Mouse (Mus musculus): ENCODE measurements around the gene Gm21394.
"Not testable (repeated sequence)": the region's sequence is repeated elsewhere in the genome, so short reads cannot be mapped to it uniquely, and the experiment has no call there.

Gm21394 gene

DNA sequence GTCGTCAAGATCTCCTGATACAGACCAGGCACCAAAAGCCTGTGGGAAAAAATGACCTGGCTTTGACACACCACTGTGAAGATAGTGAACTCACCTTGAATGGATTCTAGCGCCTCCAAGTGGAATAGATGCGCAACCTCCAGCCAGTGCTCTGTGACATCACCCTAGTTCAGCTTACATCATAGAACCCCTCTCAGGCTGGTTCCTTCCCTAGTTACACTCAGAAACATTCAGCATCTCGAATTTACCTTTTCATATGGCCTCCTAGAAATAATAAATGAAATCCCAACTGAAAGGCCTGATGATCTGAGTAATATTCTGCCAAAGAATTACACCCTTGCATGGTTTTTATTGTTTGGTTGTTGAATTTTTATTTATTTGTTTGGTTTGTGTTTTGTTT, at the start of gene Gm21394:
Gene Gm21394 (minus strand): TSS at position 101 of the 400 bp plus-strand sequence.
- DNase-seq = not testable (repeated sequence)
